Mouse (Mus musculus): Measurements from ENCODE around the gene Tsfm. TPM values are rescaled to one million over a fixed set of nuclear protein-coding genes. Genes with fewer than 3 reads are reported as not detected.

Gene Tsfm
- polyA plus RNA-seq, 1 experiment from 2014 or later, result 65.4 TPM

DNA sequence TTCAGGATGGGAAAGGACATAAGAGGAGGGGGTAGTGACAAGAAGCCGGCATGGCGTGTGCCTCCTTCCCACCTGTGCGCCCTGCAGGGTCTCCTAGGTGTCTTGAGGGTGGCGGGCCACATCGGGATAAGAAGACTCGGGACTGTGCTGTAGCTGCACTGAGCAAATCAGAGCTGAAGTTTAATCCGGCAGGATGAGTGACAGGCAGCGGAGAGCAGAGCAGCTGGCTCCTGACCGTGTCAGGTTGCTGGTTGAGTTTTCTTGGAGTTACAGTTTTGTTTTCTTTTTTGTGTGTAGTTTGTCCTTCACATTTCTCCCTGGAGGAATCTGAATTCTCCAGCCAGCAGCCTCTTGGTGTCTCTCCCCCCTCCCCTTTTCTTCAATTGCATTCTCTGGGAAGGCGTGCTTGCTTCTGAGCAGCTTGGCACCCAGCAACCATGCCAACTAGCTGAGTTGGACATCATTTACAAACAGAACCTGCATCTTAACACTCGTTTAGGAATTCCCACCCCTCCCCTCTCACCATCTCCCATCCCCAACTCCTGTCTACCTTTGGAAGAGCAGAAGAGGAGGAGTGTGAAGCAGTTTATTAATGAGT lies 49.6 kb downstream of the Tsfm start:
- Histone ChIP-seq H3K9ac (ENCODE audit: low read length) (peak overlapping the region; percentile 96), H3K36me3 (ENCODE audit: control insufficient read depth, insufficient read depth, low read length) (peaks cover 5% of the 10 kb centered on the region), H3K27ac (ENCODE audit: low read depth, low read length) (peak overlapping the region; percentile 100), H3K27me3 (replicated peaks; ENCODE audit: control insufficient read depth, insufficient read depth, low read length) (no peaks in the 10 kb centered on the region), H3K9me3 (replicated peaks; ENCODE audit: control insufficient read depth, low read length) (no peaks in the 10 kb centered on the region), H3K4me1 (ENCODE audit: control insufficient read depth, insufficient read depth, low read length) (peaks cover 51% of the 10 kb centered on the region), H3K4me3 (ENCODE audit: low read depth, low read length) (peak overlapping the region; percentile 99), H3K4me2 (ENCODE audit: low read length) (peak overlapping the region; percentile 91)
- ATAC-seq (no peak), DNase-seq (ENCODE audit: low spot score) (peak; percentile 64)
- 2% methylated on average over 11 of the region's 11 CpGs for WGBS

DNA sequence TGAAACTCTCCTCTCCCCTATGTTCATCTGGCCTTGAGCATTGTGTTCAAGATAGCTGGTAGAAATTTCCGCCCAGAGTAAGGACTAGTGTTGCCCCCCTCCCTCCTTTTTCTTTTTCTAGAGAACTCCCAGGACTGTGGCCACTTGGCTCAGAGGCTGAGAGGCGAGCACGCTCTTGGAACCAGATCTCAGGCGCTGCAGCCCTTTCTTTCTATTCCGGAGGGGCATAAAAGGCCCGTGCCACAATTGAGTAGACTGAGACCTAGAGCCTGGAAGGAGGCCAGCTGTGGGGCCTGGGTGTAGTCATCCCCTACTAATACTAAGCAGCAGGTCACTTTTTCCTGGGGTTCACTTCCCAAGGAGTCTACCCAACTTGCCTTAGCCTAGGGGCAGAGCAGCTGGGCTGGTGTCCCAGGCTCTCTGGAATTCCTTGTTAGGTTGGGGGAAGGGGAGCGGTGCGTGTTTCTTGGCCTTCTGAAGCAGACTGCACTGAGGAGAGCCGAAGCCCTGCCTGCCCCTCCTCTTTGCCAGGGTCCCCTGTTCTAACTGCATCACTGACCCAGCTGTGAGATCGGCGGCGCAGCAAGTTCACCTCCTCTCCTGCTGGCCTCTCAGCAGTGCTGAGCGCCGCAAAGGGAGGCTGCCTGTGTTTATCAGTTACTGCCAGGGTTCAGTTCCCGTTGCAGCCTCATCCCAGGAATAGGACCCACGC lies 50.3 kb downstream of the Tsfm start:
- H3K4me1 ChIP-seq (ENCODE audit: control insufficient read depth, insufficient read depth, low read length), result peaks cover 48% of the 10 kb centered on the region
- H3K27ac ChIP-seq (ENCODE audit: low read depth, low read length), result peak overlapping the region; percentile 100
- peak overlapping the region; percentile 91 for H3K4me2 ChIP-seq (ENCODE audit: low read length)
- ATAC-seq, result peak; percentile 41
- no peaks in the 10 kb centered on the region for H3K27me3 ChIP-seq (replicated peaks; ENCODE audit: control insufficient read depth, insufficient read depth, low read length)
- DNase-seq (ENCODE audit: low spot score), result peak; percentile 88
- peaks cover 5% of the 10 kb centered on the region for H3K36me3 ChIP-seq (ENCODE audit: control insufficient read depth, insufficient read depth, low read length)
- no peaks in the 10 kb centered on the region for H3K9me3 ChIP-seq (replicated peaks; ENCODE audit: control insufficient read depth, low read length)
- H3K9ac ChIP-seq (ENCODE audit: low read length), result peak overlapping the region; percentile 96
- H3K4me3 ChIP-seq (ENCODE audit: low read depth, low read length), result peak overlapping the region; percentile 99
- WGBS, result under 1% methylated on average over 16 of the region's 16 CpGs

GRCm38 (mm10) chr10:126979636-126980151 lies 50.9 kb downstream of the Tsfm start:
- H3K9me3 ChIP-seq (replicated peaks; ENCODE audit: control insufficient read depth, low read length), result no peaks in the 10 kb centered on the region
- H3K36me3 ChIP-seq (ENCODE audit: control insufficient read depth, insufficient read depth, low read length), result peaks cover 5% of the 10 kb centered on the region
- peak overlapping the region; percentile 100 for H3K27ac ChIP-seq (ENCODE audit: low read depth, low read length)
- ATAC-seq, result no peak
- no peaks in the 10 kb centered on the region for H3K27me3 ChIP-seq (replicated peaks; ENCODE audit: control insufficient read depth, insufficient read depth, low read length)
- H3K4me3 ChIP-seq (ENCODE audit: low read depth, low read length), result peak overlapping the region; percentile 99
- DNase-seq (ENCODE audit: low spot score), result peak; percentile 51
- peaks cover 44% of the 10 kb centered on the region for H3K4me1 ChIP-seq (ENCODE audit: control insufficient read depth, insufficient read depth, low read length)
- H3K4me2 ChIP-seq (ENCODE audit: low read length), result peak overlapping the region; percentile 91
- WGBS, result under 1% methylated on average over 42 of the region's 57 CpGs
- peak overlapping the region; percentile 96 for H3K9ac ChIP-seq (ENCODE audit: low read length)

GRCm38 (mm10) chr10:126979121-126979635 lies 51.5 kb downstream of the Tsfm start:
- no peaks in the 10 kb centered on the region for H3K27me3 ChIP-seq (replicated peaks; ENCODE audit: control insufficient read depth, insufficient read depth, low read length)
- H3K36me3 ChIP-seq (ENCODE audit: control insufficient read depth, insufficient read depth, low read length), result peaks cover 5% of the 10 kb centered on the region
- peak overlapping the region; percentile 96 for H3K9ac ChIP-seq (ENCODE audit: low read length)
- H3K4me3 ChIP-seq (ENCODE audit: low read depth, low read length), result peak overlapping the region; percentile 99
- no peaks in the 10 kb centered on the region for H3K9me3 ChIP-seq (replicated peaks; ENCODE audit: control insufficient read depth, low read length)
- H3K4me2 ChIP-seq (ENCODE audit: low read length), result peak overlapping the region; percentile 91
- H3K4me1 ChIP-seq (ENCODE audit: control insufficient read depth, insufficient read depth, low read length), result peaks cover 39% of the 10 kb centered on the region
- ATAC-seq, result 0 out of 2 replicates have a peak, but pooled peaks have one; percentile 0
- no peak for DNase-seq (ENCODE audit: low spot score)
- peak overlapping the region; percentile 100 for H3K27ac ChIP-seq (ENCODE audit: low read depth, low read length)
- WGBS, result 1% methylated on average over 50 of the region's 62 CpGs

DNA sequence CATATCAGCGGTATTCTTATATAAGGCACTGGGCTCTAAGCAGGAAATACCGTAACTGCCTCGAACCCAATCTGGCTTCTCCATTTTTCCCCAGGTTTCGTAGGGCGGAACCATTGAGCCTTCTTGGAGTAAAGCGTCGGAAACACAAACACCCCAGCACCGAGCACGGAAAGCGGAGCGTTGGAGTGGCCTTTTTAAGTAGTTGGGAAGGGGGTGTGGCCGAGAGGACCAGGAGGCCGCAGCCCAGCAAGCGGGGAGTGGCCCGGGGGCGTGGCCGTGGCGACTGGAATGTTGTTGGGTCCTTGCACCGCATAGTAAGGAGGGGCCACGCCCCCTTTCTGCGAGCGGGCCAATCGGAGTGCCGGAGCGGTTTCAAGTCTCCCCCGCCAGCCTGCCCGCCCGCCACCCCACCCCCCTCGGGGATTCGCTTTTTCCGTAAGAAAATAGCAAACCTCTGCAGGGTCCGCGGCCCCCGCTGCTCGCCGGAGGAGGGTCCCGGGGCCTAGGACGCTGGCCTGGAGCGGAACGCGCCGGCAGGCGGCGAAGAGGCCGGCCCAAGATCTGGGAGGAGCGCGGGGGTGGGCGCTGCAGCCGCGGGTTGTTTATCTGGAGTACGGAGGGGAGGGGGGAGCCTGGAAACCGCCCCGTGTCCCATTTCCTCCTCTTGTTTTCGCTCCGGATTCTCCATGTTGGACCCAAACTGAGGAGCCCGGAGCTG lies 52.2 kb downstream of the Tsfm start, which contains the start of gene Ctdsp2:
TSS of gene Ctdsp2 (plus strand) at position 441 of the 718 bp plus-strand sequence.
- Histone ChIP-seq H3K4me3 (ENCODE audit: low read depth, low read length) (peak within 1 kb of the TSS; percentile 99), H3K27me3 (replicated peaks; ENCODE audit: control insufficient read depth, insufficient read depth, low read length) (no peaks in the 10 kb centered on the region), H3K9me3 (replicated peaks; ENCODE audit: control insufficient read depth, low read length) (no peaks in the 10 kb centered on the region), H3K4me2 (ENCODE audit: low read length) (peak within 1 kb of the TSS; percentile 91), H3K36me3 (ENCODE audit: control insufficient read depth, insufficient read depth, low read length) (peaks cover 5% of the 10 kb centered on the region), H3K27ac (ENCODE audit: low read depth, low read length) (peak within 1 kb of the TSS; percentile 100), H3K4me1 (ENCODE audit: control insufficient read depth, insufficient read depth, low read length) (peaks cover 32% of the 10 kb centered on the region), H3K9ac (ENCODE audit: low read length) (peak within 1 kb of the TSS; percentile 96)
- peak; percentile 99 for DNase-seq (ENCODE audit: low spot score)
- under 1% methylated on average over 56 of the region's 56 CpGs for WGBS
- ATAC-seq, result peak; percentile 92

- Histone ChIP-seq H3K4me3 (ENCODE audit: low read depth, low read length) (no peak overlapping the region), H3K27ac (ENCODE audit: low read depth, low read length) (no peak overlapping the region), H3K4me2 (ENCODE audit: low read length) (no peak overlapping the region), H3K36me3 (ENCODE audit: control insufficient read depth, insufficient read depth, low read length) (peaks cover under 1% of the 10 kb centered on the region; the same call in 1 of the 2 replicates), H3K27me3 (replicated peaks; ENCODE audit: control insufficient read depth, insufficient read depth, low read length) (no peaks in the 10 kb centered on the region), H3K4me1 (ENCODE audit: control insufficient read depth, insufficient read depth, low read length) (peaks cover 21% of the 10 kb centered on the region), H3K9ac (ENCODE audit: low read length) (no peak overlapping the region), H3K9me3 (replicated peaks; ENCODE audit: control insufficient read depth, low read length) (no peaks in the 10 kb centered on the region)
- ATAC-seq (no peak), DNase-seq (ENCODE audit: low spot score) (no peak)
- 67% methylated on average over 4 of the region's 4 CpGs for WGBS
Measured at GRCm38 (mm10) chr10:126977076-126977475, 53.6 kb downstream of the Tsfm start.

DNA sequence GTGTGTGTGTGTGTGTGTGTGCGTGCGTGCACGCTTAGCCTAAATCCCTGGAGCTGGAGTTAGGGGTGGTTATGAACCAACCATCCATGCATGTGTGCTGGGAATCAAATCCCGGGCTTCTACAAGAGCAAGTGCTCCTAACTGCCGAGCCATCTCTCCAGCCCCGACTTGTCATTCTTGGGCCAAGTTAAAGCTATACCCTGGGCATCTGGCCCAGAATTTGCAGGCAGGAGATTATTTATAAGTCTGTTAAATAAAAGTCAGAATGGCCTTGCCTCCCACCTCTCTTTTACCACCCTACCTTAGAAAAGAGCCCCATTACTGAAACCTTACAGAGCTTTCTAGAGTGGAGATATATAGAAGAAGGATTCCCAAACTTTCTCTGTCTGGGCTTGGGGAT lies 54.9 kb downstream of the Tsfm start:
- H3K27ac ChIP-seq (ENCODE audit: low read depth, low read length), result no peak overlapping the region
- DNase-seq (ENCODE audit: low spot score) (no peak), ATAC-seq (no peak)
- no peak overlapping the region for H3K4me2 ChIP-seq (ENCODE audit: low read length)
- no peaks in the 10 kb centered on the region for H3K9me3 ChIP-seq (replicated peaks; ENCODE audit: control insufficient read depth, low read length)
- H3K36me3 ChIP-seq (ENCODE audit: control insufficient read depth, insufficient read depth, low read length), result no peaks in the 10 kb centered on the region
- H3K4me1 ChIP-seq (ENCODE audit: control insufficient read depth, insufficient read depth, low read length), result peaks cover 12% of the 10 kb centered on the region
- H3K27me3 ChIP-seq (replicated peaks; ENCODE audit: control insufficient read depth, insufficient read depth, low read length), result no peaks in the 10 kb centered on the region
- 93% methylated on average over 6 of the region's 6 CpGs for WGBS
- no peak overlapping the region for H3K4me3 ChIP-seq (ENCODE audit: low read depth, low read length)
- H3K9ac ChIP-seq (ENCODE audit: low read length), result no peak overlapping the region

DNA sequence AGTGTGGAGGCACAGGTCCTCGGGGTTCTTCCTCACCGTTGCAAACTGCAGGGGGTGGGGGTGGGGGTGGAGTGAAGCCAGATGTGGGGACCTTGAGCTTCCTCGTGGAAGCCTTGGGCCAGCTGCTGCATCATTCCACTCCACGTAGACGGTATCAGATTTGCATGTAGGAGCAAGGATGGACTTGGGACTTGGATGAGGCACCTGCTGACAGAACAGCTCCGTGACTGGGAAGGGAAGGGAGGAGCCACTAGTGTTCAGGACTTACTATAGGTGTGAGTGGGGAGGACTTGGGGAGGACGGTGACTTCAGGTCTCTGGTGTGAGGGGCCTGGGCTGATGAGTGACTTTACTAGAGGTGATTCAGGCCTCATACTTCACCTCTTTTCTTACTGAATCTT lies 57.7 kb downstream of the Tsfm start:
- Histone ChIP-seq H3K9me3 (replicated peaks; ENCODE audit: control insufficient read depth, low read length) (no peaks in the 10 kb centered on the region), H3K27me3 (replicated peaks; ENCODE audit: control insufficient read depth, insufficient read depth, low read length) (no peaks in the 10 kb centered on the region), H3K4me3 (ENCODE audit: low read depth, low read length) (no peak overlapping the region), H3K36me3 (ENCODE audit: control insufficient read depth, insufficient read depth, low read length) (no peaks in the 10 kb centered on the region), H3K9ac (ENCODE audit: low read length) (no peak overlapping the region), H3K4me2 (ENCODE audit: low read length) (no peak overlapping the region), H3K4me1 (ENCODE audit: control insufficient read depth, insufficient read depth, low read length) (peaks cover 8% of the 10 kb centered on the region; the same call in 1 of the 2 replicates), H3K27ac (ENCODE audit: low read depth, low read length) (no peak overlapping the region)
- WGBS, result 35% methylated on average over 7 of the region's 7 CpGs
- ATAC-seq (no peak), DNase-seq (ENCODE audit: low spot score) (no peak)
